41 mouse cellular contexts compared by ENCODE assay signal in the genomic region with DNA sequence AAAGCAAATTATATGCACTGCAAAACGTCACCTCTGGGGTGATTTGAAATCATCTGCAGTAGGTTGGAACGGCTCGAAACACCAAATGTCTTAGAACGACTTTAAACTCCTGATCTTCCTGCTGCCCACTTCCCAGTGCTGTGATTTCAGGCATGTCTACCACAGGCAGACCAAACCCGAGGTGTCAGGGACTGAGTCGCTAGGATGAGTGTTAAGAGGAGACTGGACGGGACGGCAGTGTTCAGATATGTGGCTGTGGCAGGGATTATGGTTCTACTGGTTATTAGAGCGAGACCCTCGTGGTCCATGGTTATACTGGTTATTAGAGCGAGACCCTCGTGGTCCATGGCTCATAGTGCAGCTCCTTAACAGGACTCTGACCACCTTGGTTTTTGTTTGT. TPM values are rescaled to one million over a fixed set of nuclear protein-coding genes. Genes with fewer than 3 reads are reported as not detected.
"Had no signal": no experiment of that assay in that cellular context is flagged by ENCODE, and none has a peak within 500 bp of the region (broad histone marks: within the 10 kb centered on the region; RNA-seq: fewer than 3 reads in every experiment).

No protein-coding gene starts in this region.

- H3K9ac ChIP-seq: forebrain, embryonic 15.5 days; forebrain, postnatal 0 days; heart, embryonic 13.5 days; heart, embryonic 15.5 days; hindbrain, embryonic 12.5 days; hindbrain, embryonic 14.5 days; intestine, embryonic 15.5 days; kidney, embryonic 15.5 days; limb, embryonic 13.5 days; limb, embryonic 15.5 days; liver, embryonic 12.5 days; liver, embryonic 14.5 days had no signal

- H3K36me3 ChIP-seq: forebrain, embryonic 15.5 days; heart, embryonic 13.5 days; heart, embryonic 15.5 days; hindbrain, embryonic 12.5 days; intestine, embryonic 15.5 days; kidney, embryonic 15.5 days; limb, embryonic 13.5 days; limb, embryonic 15.5 days; liver, embryonic 12.5 days had no signal

- H3K4me3 ChIP-seq: forebrain, embryonic 15.5 days; heart, embryonic 13.5 days; heart, embryonic 15.5 days; hindbrain, embryonic 12.5 days; intestine, embryonic 15.5 days; kidney, embryonic 15.5 days; limb, embryonic 13.5 days; limb, embryonic 15.5 days; liver, embryonic 12.5 days had no signal

- H3K27ac ChIP-seq: forebrain, embryonic 15.5 days; heart, embryonic 13.5 days; heart, embryonic 15.5 days; hindbrain, embryonic 12.5 days; hindbrain, embryonic 14.5 days; intestine, embryonic 15.5 days; kidney, embryonic 15.5 days; kidney, postnatal 0 days; limb, embryonic 13.5 days; limb, embryonic 15.5 days; liver, embryonic 12.5 days; liver, embryonic 14.5 days had no signal

- H3K9me3 ChIP-seq: forebrain, embryonic 15.5 days; heart, embryonic 13.5 days; heart, embryonic 15.5 days; hindbrain, embryonic 12.5 days; intestine, embryonic 15.5 days; kidney, embryonic 15.5 days; limb, embryonic 13.5 days; limb, embryonic 15.5 days; liver, embryonic 12.5 days had no signal

- ATAC-seq: forebrain, embryonic 15.5 days; forebrain, postnatal 0 days; hindbrain, embryonic 16.5 days; intestine, embryonic 15.5 days; liver, embryonic 12.5 days had no signal

- DNase-seq: forebrain, postnatal 0 days; gastrocnemius, postnatal 14 days; gastrocnemius, postnatal 36 days; heart, adult 18-20 months; heart, postnatal 14 days; heart, postnatal 36 days; kidney, adult 11 months; kidney, adult 2 months; kidney, adult 9 months; kidney, postnatal 14 days; kidney, postnatal 36 days; layer of hippocampus, adult 9-11 months; layer of hippocampus, postnatal 36 days; left cerebral cortex, postnatal 4 days had no signal

- H3K4me2 ChIP-seq: forebrain, embryonic 15.5 days; heart, embryonic 13.5 days; heart, embryonic 15.5 days; hindbrain, embryonic 12.5 days; intestine, embryonic 15.5 days; kidney, embryonic 15.5 days; limb, embryonic 13.5 days; limb, embryonic 15.5 days; liver, embryonic 12.5 days had no signal

RNA-seq across cellular contexts. Expression of a gene that starts 1.1 kb away (rescaled TPM):
- total RNA-seq: hematopoietic stem cell, adult 5-6 weeks had no signal

RNA-seq across cellular contexts. Expression of a gene that starts 41.3 kb away (rescaled TPM):
- total RNA-seq: forebrain, postnatal 0 days; hematopoietic stem cell, adult 5-6 weeks; liver, adult 2 months had no signal
- polyA plus RNA-seq: kidney, adult 2 months; large intestine, adult 2 months; limb, embryonic 11.5 days; limb, embryonic 13.5 days; limb, embryonic 15.5 days; liver, adult 2 months had no signal

RNA-seq across cellular contexts. Expression of a gene that starts 54.1 kb away (rescaled TPM):
- total RNA-seq: forebrain, postnatal 0 days; gastrocnemius, adult 18-20 months; gastrocnemius, adult 8-10 months; gastrocnemius, postnatal 14 days; gastrocnemius, postnatal 36 days; heart, adult 18-20 months; heart, adult 8-10 months; heart, postnatal 14 days; heart, postnatal 36 days; hematopoietic stem cell, adult 5-6 weeks; layer of hippocampus, adult 18-20 months; layer of hippocampus, adult 8-10 months; layer of hippocampus, postnatal 14 days; layer of hippocampus, postnatal 36 days; left cerebral cortex, adult 18-20 months; left cerebral cortex, postnatal 10 days; left cerebral cortex, postnatal 25 days; left cerebral cortex, postnatal 4 days; liver, adult 2 months had no signal
- polyA plus RNA-seq: gonadal fat pad, adult 2 months; kidney, adult 2 months; liver, adult 2 months had no signal

RNA-seq across cellular contexts. Expression of a gene that starts 58.7 kb away (rescaled TPM):
- total RNA-seq: forebrain, postnatal 0 days; gastrocnemius, adult 8-10 months; gastrocnemius, postnatal 14 days; gastrocnemius, postnatal 36 days; heart, adult 18-20 months; heart, adult 8-10 months; heart, postnatal 14 days; heart, postnatal 36 days; hematopoietic stem cell, adult 5-6 weeks; liver, adult 2 months had no signal
- polyA plus RNA-seq: kidney, adult 2 months; large intestine, adult 2 months; limb, embryonic 11.5 days; limb, embryonic 15.5 days; liver, adult 2 months had no signal
